Mouse (Mus musculus): ENCODE data around the gene Fam187a. TPM values are rescaled to one million over a fixed set of nuclear protein-coding genes. Genes with fewer than 3 reads are reported as not detected.

The Fam187a gene
- not detected in 2 replicates for polyA plus RNA-seq (2012; rRNA removed; ENCODE audit: low replicate concordance)

GRCm38 (mm10) chr11:102884616-102885219 is at the start of gene Fam187a:
Fam187a (plus strand) TSS chr11:102885169.

GRCm38 (mm10) chr11:102835549-102835948 is 49.4 kb upstream of the Fam187a start, which contains the start of gene Higd1b:
Higd1b (plus strand) TSS chr11:102835849.

GRCm38 (mm10) chr11:102880585-102881313 is 4.2 kb upstream of the Fam187a start, which contains the start of the genes Eftud2 and Ccdc103:
Eftud2 (minus strand) TSS chr11:102880985.
Ccdc103 (plus strand) TSS chr11:102881204.

GRCm38 (mm10) chr11:102900763-102901162 is 15.8 kb downstream of the Fam187a start, which contains the start of gene Gfap:
Gfap (minus strand) TSS chr11:102900912.

GRCm38 (mm10) chr11:102924557-102925350 is 39.8 kb downstream of the Fam187a start, which contains the start of gene Kif18b:
Kif18b (minus strand) TSS chr11:102925124.

Other genes starting within 250 kb of the Fam187a start
- gene Meioc, start 221.5 kb upstream of the Fam187a start, polyA plus RNA-seq (2012; rRNA removed; ENCODE audit: low replicate concordance), result not detected in 2 replicates
- gene Ccdc43, start 187.4 kb upstream of the Fam187a start, polyA plus RNA-seq (2012; rRNA removed; ENCODE audit: low replicate concordance), result 4.6 and 10.7 TPM in 2 replicates
- gene Adam11, start 123.7 kb upstream of the Fam187a start, polyA plus RNA-seq (2012; rRNA removed; ENCODE audit: low replicate concordance), result 6.2 and 16.5 TPM in 2 replicates
- 3.8 and 7.5 TPM in 2 replicates for gene Gjc1, start 65.5 kb upstream of the Fam187a start, polyA plus RNA-seq (2012; rRNA removed; ENCODE audit: low replicate concordance)
- 3.1 and 6.5 TPM in 2 replicates for gene Higd1b, start 49.3 kb upstream of the Fam187a start, polyA plus RNA-seq (2012; rRNA removed; ENCODE audit: low replicate concordance)
- gene Eftud2, start 4.2 kb upstream of the Fam187a start, polyA plus RNA-seq (2012; rRNA removed; ENCODE audit: low replicate concordance), result 110 and 130 TPM in 2 replicates
- 0.17 and 0.23 TPM in 2 replicates for gene Ccdc103, start 4.0 kb upstream of the Fam187a start, polyA plus RNA-seq (2012; rRNA removed; ENCODE audit: low replicate concordance)
- gene Gfap, start 15.7 kb downstream of the Fam187a start, polyA plus RNA-seq (2012; rRNA removed; ENCODE audit: low replicate concordance), result 0.14 and 0.29 TPM in 2 replicates
- gene Kif18b, start 40.0 kb downstream of the Fam187a start, polyA plus RNA-seq (2012; rRNA removed; ENCODE audit: low replicate concordance), result 1.1 and 2.2 TPM in 2 replicates
- gene C1ql1, start 61.5 kb downstream of the Fam187a start, polyA plus RNA-seq (2012; rRNA removed; ENCODE audit: low replicate concordance), result 0.13 TPM in 1 of 2 replicates, not detected in the other
- gene Nmt1, start 143.0 kb downstream of the Fam187a start, polyA plus RNA-seq (2012; rRNA removed; ENCODE audit: low replicate concordance), result 32.0 and 53.6 TPM in 2 replicates
- 76.9 and 78.1 TPM in 2 replicates for gene Dcakd, start 143.2 kb downstream of the Fam187a start, polyA plus RNA-seq (2012; rRNA removed; ENCODE audit: low replicate concordance)
- 27.0 and 29.3 TPM in 2 replicates for gene Plcd3, start 216.5 kb downstream of the Fam187a start, polyA plus RNA-seq (2012; rRNA removed; ENCODE audit: low replicate concordance)
- 85.8 and 135 TPM in 2 replicates for gene Acbd4, start 216.5 kb downstream of the Fam187a start, polyA plus RNA-seq (2012; rRNA removed; ENCODE audit: low replicate concordance)
- gene Hexim1, start 231.1 kb downstream of the Fam187a start, polyA plus RNA-seq (2012; rRNA removed; ENCODE audit: low replicate concordance), result 13.3 and 18.0 TPM in 2 replicates
- 5.1 and 6.1 TPM in 2 replicates for gene Hexim2, start 247.3 kb downstream of the Fam187a start, polyA plus RNA-seq (2012; rRNA removed; ENCODE audit: low replicate concordance)

Data from mammary gland, adult 2 months (tissue).